Mouse (Mus musculus) embryonic facial prominence, embryonic 11.5 days (tissue): ENCODE measurements at regions not wholly inside any gene's neighbourhood (a gene's known extent, or its start where the extent isn't known, plus 50 kb on each side); places are given as distances from the start of the nearest gene placed in this dataset.

Experiments used
- ATAC-seq: fragments of 200-750 bp; cut with Nextera tagmentation; replicated peaks from 2 replicates; pipeline ENCODE4 v1.8.0; 2017; ENCODE audit warnings: low read depth; ENCODE audit not compliant: insufficient number of reproducible peaks, low FRiP score, low TSS enrichment
- DNase-seq: peaks from one replicate; pipeline ENCODE4 v3.0.0-alpha.2; 2015; ENCODE audit warnings: low spot score
- H3K27ac ChIP-seq: fragments of 300-500 bp; sonication (generic); replicated peaks from 2 replicates; pipeline ENCODE4 v1.5.1; 2014; ENCODE audit warnings: mild to moderate bottlenecking, low read depth, low read length, control low read depth
- H3K27me3 ChIP-seq: fragments of 300-500 bp; sonication (generic); 2 replicates; pipeline ENCODE4 v1.6.1; 2014; ENCODE audit warnings: mild to moderate bottlenecking, low read length, moderate library complexity, mixed read lengths; ENCODE audit not compliant: control insufficient read depth, insufficient read depth
- H3K36me3 ChIP-seq: fragments of 300-500 bp; sonication (generic); replicated peaks from 2 replicates; pipeline ENCODE4 v1.6.1; 2014; ENCODE audit warnings: low read depth, mild to moderate bottlenecking, low read length, moderate library complexity, mixed read lengths; ENCODE audit not compliant: control insufficient read depth, insufficient read depth
- H3K4me1 ChIP-seq: fragments of 300-500 bp; sonication (generic); 2 replicates; pipeline ENCODE4 v1.6.1; 2014; ENCODE audit warnings: low read length, mixed read lengths; ENCODE audit not compliant: control insufficient read depth, insufficient read depth
- H3K4me2 ChIP-seq: fragments of 300-500 bp; sonication (generic); 2 replicates; pipeline ENCODE4 v1.6.1; 2014; ENCODE audit warnings: low read depth, mild to moderate bottlenecking, control low read depth, low read length, moderate library complexity
- H3K4me3 ChIP-seq: fragments of 300-500 bp; sonication (generic); 2 replicates; pipeline ENCODE4 v1.5.1; 2014; ENCODE audit warnings: low read depth, low read length, control low read depth
- H3K9ac ChIP-seq: fragments of 300-500 bp; sonication (generic); replicated peaks from 2 replicates; pipeline ENCODE4 v1.6.1; 2014; ENCODE audit warnings: mild to moderate bottlenecking, control low read depth, low read length
- H3K9me3 ChIP-seq: fragments of 300-500 bp; sonication (generic); replicated peaks from 2 replicates; pipeline ENCODE4 v1.6.1; 2016; ENCODE audit warnings: mild to moderate bottlenecking, low read length, inconsistent platforms, mixed read lengths; ENCODE audit not compliant: control insufficient read depth
- WGBS: fragments of 180-500 bp; shearing (Covaris S2); extraction: QIAGEN DNeasy Blood & Tissue Kit; methylation state at CpG from one replicate; pipeline ENCODE4 v1.1.7; 2014; 5-methylcytosine and 5-hydroxymethylcytosine counted together

DNA sequence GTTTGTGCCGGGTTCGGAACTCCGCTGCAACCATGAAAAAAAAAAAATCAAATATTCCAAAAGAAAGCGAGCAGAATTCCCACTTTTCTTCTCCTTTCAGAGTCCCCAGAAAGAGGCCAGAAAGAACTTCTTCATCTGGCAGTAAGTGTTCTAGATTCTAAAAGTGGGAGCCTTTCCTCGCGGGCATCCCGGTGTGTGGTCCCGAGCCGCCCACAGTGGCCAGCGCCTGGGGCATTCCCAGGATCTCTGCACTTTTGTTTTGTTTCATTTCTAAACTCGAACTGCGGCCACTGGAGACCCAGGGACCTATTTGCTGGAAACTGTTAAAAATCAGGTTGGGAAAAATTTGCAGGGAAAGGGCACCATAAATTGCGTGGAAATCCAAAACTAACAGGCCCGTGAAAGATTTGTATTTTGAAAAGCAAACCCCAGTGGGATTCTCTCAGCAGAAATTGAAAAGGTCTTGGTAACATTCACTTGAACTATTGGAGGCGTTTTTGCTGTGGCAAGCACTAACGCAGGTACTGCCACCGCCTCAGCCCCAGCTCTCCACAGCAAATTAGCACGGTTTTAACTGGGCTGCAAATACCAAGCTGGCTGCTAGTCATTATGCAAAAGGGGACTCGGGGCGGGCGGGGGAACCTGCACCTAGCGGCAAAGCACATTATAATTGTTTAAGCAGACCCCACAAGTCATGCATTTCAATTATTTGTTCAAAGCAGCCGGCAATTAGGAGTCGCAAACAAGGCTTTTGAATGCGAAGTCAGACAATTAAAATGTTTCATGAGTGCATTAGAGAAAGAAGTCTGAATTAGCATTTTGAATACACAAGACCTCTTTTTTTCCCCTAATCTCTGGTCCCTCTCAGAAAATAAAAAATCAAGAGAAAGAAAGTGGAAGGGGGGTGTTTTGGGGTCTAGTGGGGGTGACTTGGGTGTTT, 90.9 kb downstream of the Foxb1 start:
- H3K4me2 ChIP-seq = no peak overlapping the region; the same call in 1 of the 2 replicates
- no peak overlapping the region; the same call in 1 of the 2 replicates for H3K9ac ChIP-seq
- peaks cover 26% of the 10 kb centered on the region for H3K27me3 ChIP-seq
- H3K4me1 ChIP-seq = peaks cover 7% of the 10 kb centered on the region; the same call in 1 of the 2 replicates
- WGBS = 1% methylated on average over 25 of the region's 25 CpGs
- H3K4me3 ChIP-seq = no peak overlapping the region
- no peak for ATAC-seq
- H3K9me3 ChIP-seq = no peaks in the 10 kb centered on the region
- no peaks in the 10 kb centered on the region for H3K36me3 ChIP-seq
- peak; percentile 46 for DNase-seq
- H3K27ac ChIP-seq = no peak overlapping the region

GRCm38 (mm10) chr9:69668475-69669090, 92.2 kb downstream of the Foxb1 start:
- Histone ChIP-seq H3K9ac (no peak overlapping the region), H3K4me3 (no peak overlapping the region), H3K36me3 (no peaks in the 10 kb centered on the region), H3K27me3 (peaks cover 26% of the 10 kb centered on the region), H3K9me3 (no peaks in the 10 kb centered on the region), H3K4me2 (no peak overlapping the region), H3K27ac (no peak overlapping the region), H3K4me1 (peaks cover 7% of the 10 kb centered on the region; the same call in 1 of the 2 replicates)
- ATAC-seq = no peak
- WGBS = 4% methylated on average over 9 of the region's 9 CpGs
- no peak for DNase-seq

- H3K27ac ChIP-seq = no peak overlapping the region
- ATAC-seq (no peak), DNase-seq (no peak)
- H3K27me3 ChIP-seq = peaks cover 26% of the 10 kb centered on the region
- H3K36me3 ChIP-seq = no peaks in the 10 kb centered on the region
- H3K9me3 ChIP-seq = no peaks in the 10 kb centered on the region
- H3K4me2 ChIP-seq = no peak overlapping the region
- H3K9ac ChIP-seq = no peak overlapping the region
- no peak overlapping the region for H3K4me3 ChIP-seq
- WGBS = 66% methylated on average over 7 of the region's 7 CpGs
- H3K4me1 ChIP-seq = peaks cover 7% of the 10 kb centered on the region; the same call in 1 of the 2 replicates
Measured at GRCm38 (mm10) chr9:69667064-69667533, 93.6 kb downstream of the Foxb1 start.

GRCm38 (mm10) chr9:69664201-69664600, 96.5 kb downstream of the Foxb1 start:
- WGBS = 88% methylated on average over 3 of the region's 3 CpGs
- ATAC-seq (no peak), DNase-seq (no peak)
- Histone ChIP-seq H3K4me2 (no peak overlapping the region), H3K4me1 (no peaks in the 10 kb centered on the region), H3K27ac (no peak overlapping the region), H3K36me3 (no peaks in the 10 kb centered on the region), H3K9ac (no peak overlapping the region), H3K4me3 (no peak overlapping the region), H3K27me3 (peaks cover 8% of the 10 kb centered on the region), H3K9me3 (no peaks in the 10 kb centered on the region)

- Histone ChIP-seq H3K27ac (no peak overlapping the region), H3K4me3 (no peak overlapping the region), H3K9me3 (no peaks in the 10 kb centered on the region), H3K9ac (no peak overlapping the region), H3K4me1 (no peaks in the 10 kb centered on the region), H3K27me3 (no peaks in the 10 kb centered on the region), H3K4me2 (no peak overlapping the region), H3K36me3 (no peaks in the 10 kb centered on the region)
- 38% methylated on average over 5 of the region's 5 CpGs for WGBS
- ATAC-seq (no peak), DNase-seq (peak; percentile 29)
Measured at GRCm38 (mm10) chr9:69662394-69662793, 98.3 kb downstream of the Foxb1 start.

- no peak for DNase-seq
- ATAC-seq = no peak
- Histone ChIP-seq H3K27ac (no peak overlapping the region), H3K4me3 (no peak overlapping the region), H3K4me2 (no peak overlapping the region), H3K9me3 (no peaks in the 10 kb centered on the region), H3K4me1 (no peaks in the 10 kb centered on the region), H3K36me3 (no peaks in the 10 kb centered on the region), H3K27me3 (no peaks in the 10 kb centered on the region), H3K9ac (no peak overlapping the region)
- 90% methylated on average over 4 of the region's 4 CpGs for WGBS
Measured at GRCm38 (mm10) chr9:69658276-69658675, 102.5 kb downstream of the Foxb1 start.

DNA sequence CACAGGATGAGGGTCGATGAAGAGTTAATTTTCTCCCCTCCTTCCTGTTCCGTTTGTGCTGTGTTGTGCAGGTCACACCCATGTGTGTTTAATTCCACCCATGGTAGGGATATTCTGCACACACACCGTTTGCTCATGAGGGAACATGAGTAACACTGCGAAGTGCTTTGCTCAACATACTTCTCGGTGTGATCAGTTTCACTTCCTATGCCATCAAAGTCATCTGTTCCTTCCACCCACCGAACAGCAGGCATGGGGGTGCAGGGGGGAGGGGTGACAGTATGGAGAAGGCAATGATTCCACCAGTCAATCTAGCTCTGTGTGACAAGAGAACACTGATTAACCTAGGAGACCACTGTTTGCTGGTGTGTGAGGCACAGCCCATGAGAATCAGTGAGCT, 104.7 kb downstream of the Foxb1 start:
- Histone ChIP-seq H3K27ac (no peak overlapping the region), H3K9me3 (no peaks in the 10 kb centered on the region), H3K27me3 (no peaks in the 10 kb centered on the region), H3K36me3 (no peaks in the 10 kb centered on the region), H3K9ac (no peak overlapping the region), H3K4me3 (no peak overlapping the region), H3K4me2 (no peak overlapping the region), H3K4me1 (no peaks in the 10 kb centered on the region)
- ATAC-seq (no peak), DNase-seq (no peak)
- 72% methylated on average over 6 of the region's 6 CpGs for WGBS

- no peaks in the 10 kb centered on the region for H3K27me3 ChIP-seq
- no peak overlapping the region for H3K9ac ChIP-seq
- H3K36me3 ChIP-seq = no peaks in the 10 kb centered on the region
- H3K4me3 ChIP-seq = no peak overlapping the region
- 84% methylated on average over 4 of the region's 4 CpGs for WGBS
- H3K27ac ChIP-seq = no peak overlapping the region
- H3K4me1 ChIP-seq = no peaks in the 10 kb centered on the region
- no peak for ATAC-seq
- no peak for DNase-seq
- no peak overlapping the region for H3K4me2 ChIP-seq
- no peaks in the 10 kb centered on the region for H3K9me3 ChIP-seq
Measured at GRCm38 (mm10) chr9:69652106-69652505, 108.6 kb downstream of the Foxb1 start.
